Mouse (Mus musculus): ENCODE measurements at regions not wholly inside any gene's neighbourhood (a gene's known extent, or its start where the extent isn't known, plus 50 kb on each side); places are given as distances from the start of the nearest gene placed in this dataset.
A peak's percentile ranks its signal among the peaks of the same experiment; 100 is the strongest.
"Not testable (repeated sequence)": the region's sequence is repeated elsewhere in the genome, so short reads cannot be mapped to it uniquely, and the experiment has no call there.

DNA sequence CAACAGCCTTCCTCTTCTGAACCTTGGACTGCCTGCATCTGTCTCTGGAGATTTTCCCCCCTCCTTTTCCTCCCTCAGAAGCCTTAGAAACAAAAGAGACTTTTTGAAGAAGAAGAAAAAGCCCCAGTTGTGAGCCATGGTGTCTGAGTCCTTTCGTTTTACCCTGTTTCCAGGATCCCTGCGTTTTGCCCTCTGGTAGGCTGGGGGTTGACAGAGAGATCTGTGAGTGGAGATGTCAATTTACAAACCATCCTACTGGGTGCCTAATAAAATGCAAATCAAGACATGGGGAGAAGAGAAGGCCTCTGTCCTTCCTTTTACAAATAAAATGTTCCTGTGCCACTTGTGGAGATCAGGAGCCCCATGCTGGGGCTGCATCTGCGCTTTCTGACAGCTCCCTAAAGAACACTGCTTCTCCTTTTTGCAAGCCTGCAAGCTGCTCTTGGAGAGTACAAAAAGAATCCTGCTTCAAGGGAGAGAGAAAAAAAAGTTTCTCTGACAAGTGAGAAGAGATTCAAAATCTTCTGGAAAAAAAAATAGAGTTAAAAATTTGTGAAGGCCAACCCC, 421.4 kb downstream of the Tox3 start:
- H3K4me2 ChIP-seq (ENCODE audit: low read depth, low read length, severe bottlenecking) = peak overlapping the region; percentile 6; the same call in 1 of the 2 replicates
- H3K9ac ChIP-seq (ENCODE audit: low read length) = peak overlapping the region; percentile 27; the same call in 1 of the 2 replicates
- WGBS = 5% methylated on average over 3 of the region's 3 CpGs
- H3K27ac ChIP-seq (ENCODE audit: low read depth, low read length) = peak overlapping the region; percentile 62
- H3K27me3 ChIP-seq (ENCODE audit: control insufficient read depth, insufficient read depth, low read length) = no peaks in the 10 kb centered on the region
- no peak overlapping the region for H3K4me3 ChIP-seq (ENCODE audit: low read depth, low read length)
- no peaks in the 10 kb centered on the region for H3K9me3 ChIP-seq (ENCODE audit: control insufficient read depth, low read length)
- ATAC-seq (replicated peaks; ENCODE audit: low FRiP score) (no peak), DNase-seq (ENCODE audit: low spot score) (no peak)
- H3K4me1 ChIP-seq (replicated peaks; ENCODE audit: control insufficient read depth, insufficient read depth, low read length) = 0 out of 2 replicates have a peak, but pooled peaks cover 2% of the 10 kb centered on the region
- H3K36me3 ChIP-seq (ENCODE audit: control insufficient read depth, insufficient read depth, low read length) = no peaks in the 10 kb centered on the region

DNA sequence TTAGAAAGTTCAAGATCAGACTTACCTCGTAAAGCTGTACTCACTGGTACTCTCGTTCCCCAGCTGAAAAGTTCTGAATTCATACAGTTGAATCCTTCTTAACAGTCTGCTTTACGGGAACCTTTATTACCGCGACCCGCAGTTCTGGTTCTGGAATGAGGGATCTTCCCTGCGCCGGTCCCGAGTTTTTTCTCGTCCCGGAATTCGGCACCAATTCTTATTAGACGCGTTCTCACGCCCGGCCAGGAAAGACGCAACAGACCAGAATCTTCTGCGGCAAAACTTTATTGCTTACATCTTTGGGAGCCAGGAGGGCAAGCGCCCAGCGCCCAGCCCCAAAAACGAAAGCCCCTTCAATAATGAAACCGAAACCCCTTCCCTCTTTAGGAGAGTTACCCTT, 423.4 kb downstream of the Tox3 start:
- H3K9ac ChIP-seq (ENCODE audit: low read length); DNase-seq (ENCODE audit: low spot score); H3K4me3 ChIP-seq (ENCODE audit: low read depth, low read length); H3K36me3 ChIP-seq (ENCODE audit: control insufficient read depth, insufficient read depth, low read length); H3K27ac ChIP-seq (ENCODE audit: low read depth, low read length); H3K27me3 ChIP-seq (ENCODE audit: control insufficient read depth, insufficient read depth, low read length); H3K4me1 ChIP-seq (replicated peaks; ENCODE audit: control insufficient read depth, insufficient read depth, low read length); H3K9me3 ChIP-seq (ENCODE audit: control insufficient read depth, low read length); ATAC-seq (replicated peaks; ENCODE audit: low FRiP score); H3K4me2 ChIP-seq (ENCODE audit: low read depth, low read length, severe bottlenecking): not testable (repeated sequence)
- WGBS = 90% methylated on average over 10 of the region's 22 CpGs

DNA sequence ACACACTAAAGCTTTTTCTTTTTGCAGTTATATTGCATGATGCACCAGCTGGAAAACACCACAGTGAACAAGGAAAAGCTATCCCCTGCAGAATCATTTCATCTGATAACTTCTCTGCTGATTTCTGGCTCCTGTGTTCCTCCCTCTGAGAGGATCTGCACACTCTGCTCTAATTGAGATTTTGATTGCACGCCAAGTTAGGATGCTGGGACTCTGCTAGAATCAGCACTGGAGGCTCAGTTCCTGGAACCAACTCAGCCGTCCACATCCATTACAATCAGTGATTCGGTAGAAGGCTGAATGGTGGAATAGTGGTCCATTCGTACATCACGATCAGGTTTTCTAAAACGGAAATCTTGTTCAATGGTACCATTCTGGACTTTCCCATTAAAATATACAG, 434.1 kb downstream of the Tox3 start:
- Histone ChIP-seq H3K36me3 (ENCODE audit: control insufficient read depth, insufficient read depth, low read length) (no peaks in the 10 kb centered on the region), H3K4me3 (ENCODE audit: low read depth, low read length) (no peak overlapping the region), H3K4me1 (replicated peaks; ENCODE audit: control insufficient read depth, insufficient read depth, low read length) (no peaks in the 10 kb centered on the region), H3K4me2 (ENCODE audit: low read depth, low read length, severe bottlenecking) (no peak overlapping the region), H3K9me3 (ENCODE audit: control insufficient read depth, low read length) (no peaks in the 10 kb centered on the region), H3K9ac (ENCODE audit: low read length) (no peak overlapping the region), H3K27me3 (ENCODE audit: control insufficient read depth, insufficient read depth, low read length) (no peaks in the 10 kb centered on the region), H3K27ac (ENCODE audit: low read depth, low read length) (no peak overlapping the region)
- DNase-seq (ENCODE audit: low spot score) (no peak), ATAC-seq (replicated peaks; ENCODE audit: low FRiP score) (no peak)
- 96% methylated on average over 6 of the region's 6 CpGs for WGBS

DNA sequence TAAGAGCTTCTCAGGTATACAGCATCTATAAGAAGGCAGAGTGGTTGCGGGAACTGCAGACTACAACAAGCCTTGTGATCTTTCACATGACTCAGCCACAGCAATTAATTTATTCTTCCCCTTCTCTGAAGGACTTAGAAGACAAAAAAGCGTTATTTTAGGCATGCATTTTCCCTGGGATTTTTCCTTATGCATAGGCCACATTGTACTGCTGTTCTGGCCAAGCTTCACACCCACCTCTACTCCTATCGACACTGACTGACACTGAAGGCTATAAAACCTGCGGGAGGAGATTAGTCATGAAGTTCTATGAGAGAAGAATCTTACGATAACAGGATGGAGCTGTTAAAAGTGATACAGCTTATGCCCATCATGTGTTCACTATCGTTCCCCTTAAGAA, 441.9 kb downstream of the Tox3 start:
- Histone ChIP-seq H3K4me1 (replicated peaks; ENCODE audit: control insufficient read depth, insufficient read depth, low read length) (no peaks in the 10 kb centered on the region), H3K4me3 (ENCODE audit: low read depth, low read length) (no peak overlapping the region), H3K36me3 (ENCODE audit: control insufficient read depth, insufficient read depth, low read length) (no peaks in the 10 kb centered on the region), H3K9me3 (ENCODE audit: control insufficient read depth, low read length) (no peaks in the 10 kb centered on the region), H3K27ac (ENCODE audit: low read depth, low read length) (no peak overlapping the region), H3K27me3 (ENCODE audit: control insufficient read depth, insufficient read depth, low read length) (no peaks in the 10 kb centered on the region), H3K9ac (ENCODE audit: low read length) (no peak overlapping the region), H3K4me2 (ENCODE audit: low read depth, low read length, severe bottlenecking) (no peak overlapping the region)
- ATAC-seq (replicated peaks; ENCODE audit: low FRiP score) (no peak), DNase-seq (ENCODE audit: low spot score) (no peak)
- 86% methylated on average over 6 of the region's 6 CpGs for WGBS

DNA sequence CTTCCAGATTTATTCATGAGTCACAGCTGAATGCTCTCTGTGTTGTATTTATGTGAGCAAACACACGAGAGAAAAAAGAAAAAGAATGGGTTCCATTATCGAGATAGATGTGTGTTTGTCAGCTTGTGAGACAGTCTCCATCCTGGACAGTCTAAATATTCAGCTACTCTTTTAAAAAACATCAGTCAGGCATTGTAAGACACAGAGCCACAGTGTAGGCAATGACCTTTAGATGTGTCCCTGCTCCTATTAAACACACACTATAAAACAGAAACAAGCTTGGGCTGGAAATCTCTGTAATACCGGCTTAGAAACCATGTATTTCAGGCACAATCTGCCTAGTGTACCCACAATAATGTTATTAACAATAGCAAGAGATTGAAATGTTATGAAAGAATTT, 442.6 kb downstream of the Tox3 start:
- H3K9ac ChIP-seq (ENCODE audit: low read length) = no peak overlapping the region
- H3K36me3 ChIP-seq (ENCODE audit: control insufficient read depth, insufficient read depth, low read length) = no peaks in the 10 kb centered on the region
- no peak for DNase-seq (ENCODE audit: low spot score)
- WGBS = 70% methylated on average over 3 of the region's 3 CpGs
- H3K27me3 ChIP-seq (ENCODE audit: control insufficient read depth, insufficient read depth, low read length) = no peaks in the 10 kb centered on the region
- no peaks in the 10 kb centered on the region for H3K4me1 ChIP-seq (replicated peaks; ENCODE audit: control insufficient read depth, insufficient read depth, low read length)
- ATAC-seq (replicated peaks; ENCODE audit: low FRiP score) = no peak
- no peaks in the 10 kb centered on the region for H3K9me3 ChIP-seq (ENCODE audit: control insufficient read depth, low read length)
- H3K4me2 ChIP-seq (ENCODE audit: low read depth, low read length, severe bottlenecking) = no peak overlapping the region
- no peak overlapping the region for H3K4me3 ChIP-seq (ENCODE audit: low read depth, low read length)
- H3K27ac ChIP-seq (ENCODE audit: low read depth, low read length) = no peak overlapping the region

DNA sequence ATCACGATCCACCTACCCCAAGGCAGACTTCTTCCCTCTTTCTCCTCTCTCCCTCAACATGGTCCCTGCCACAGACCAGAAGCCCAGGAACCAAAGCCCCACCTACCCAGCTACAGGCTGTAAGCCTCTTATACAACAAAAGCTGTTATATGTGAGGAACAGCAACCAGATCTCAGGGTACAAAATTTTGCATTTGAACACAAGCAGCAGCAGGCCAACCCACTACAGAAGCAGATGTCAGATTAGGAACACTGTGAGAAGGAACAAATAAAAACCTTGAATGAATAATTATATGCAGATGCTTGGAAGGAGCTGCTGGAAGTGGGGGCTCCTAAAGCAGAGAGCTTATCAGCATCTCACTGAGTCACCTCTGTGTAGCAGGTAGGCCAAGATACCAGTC, 444.8 kb downstream of the Tox3 start:
- H3K27me3 ChIP-seq (ENCODE audit: control insufficient read depth, insufficient read depth, low read length) = no peaks in the 10 kb centered on the region
- H3K4me1 ChIP-seq (replicated peaks; ENCODE audit: control insufficient read depth, insufficient read depth, low read length) = no peaks in the 10 kb centered on the region
- no peaks in the 10 kb centered on the region for H3K36me3 ChIP-seq (ENCODE audit: control insufficient read depth, insufficient read depth, low read length)
- H3K4me2 ChIP-seq (ENCODE audit: low read depth, low read length, severe bottlenecking) = no peak overlapping the region
- no peaks in the 10 kb centered on the region for H3K9me3 ChIP-seq (ENCODE audit: control insufficient read depth, low read length)
- 69% methylated on average over 1 of the region's 1 CpGs for WGBS
- no peak overlapping the region for H3K9ac ChIP-seq (ENCODE audit: low read length)
- no peak overlapping the region for H3K4me3 ChIP-seq (ENCODE audit: low read depth, low read length)
- H3K27ac ChIP-seq (ENCODE audit: low read depth, low read length) = no peak overlapping the region
- ATAC-seq (replicated peaks; ENCODE audit: low FRiP score) = no peak
- no peak for DNase-seq (ENCODE audit: low spot score)

DNA sequence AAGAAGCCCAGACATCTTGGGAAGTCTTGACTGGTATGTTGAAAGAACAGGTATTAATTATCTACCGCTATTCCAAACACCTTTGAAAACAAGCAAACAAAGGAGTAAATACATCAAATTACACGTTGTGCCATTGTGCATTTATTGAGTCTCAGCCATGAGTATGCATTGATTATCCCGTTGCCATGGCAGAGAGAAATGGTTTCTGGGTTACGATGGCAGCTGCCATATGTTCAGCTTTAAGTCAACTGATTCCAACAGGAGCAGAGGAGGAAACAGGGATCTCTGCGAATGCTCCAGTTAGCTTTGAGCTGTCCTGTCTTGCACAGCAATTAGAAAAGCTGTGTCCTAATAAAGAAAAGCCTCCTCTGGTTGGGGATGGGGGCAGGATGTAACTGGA, 475.4 kb downstream of the Tox3 start:
- DNase-seq (ENCODE audit: low spot score) = no peak
- WGBS = 67% methylated on average over 5 of the region's 5 CpGs

DNA sequence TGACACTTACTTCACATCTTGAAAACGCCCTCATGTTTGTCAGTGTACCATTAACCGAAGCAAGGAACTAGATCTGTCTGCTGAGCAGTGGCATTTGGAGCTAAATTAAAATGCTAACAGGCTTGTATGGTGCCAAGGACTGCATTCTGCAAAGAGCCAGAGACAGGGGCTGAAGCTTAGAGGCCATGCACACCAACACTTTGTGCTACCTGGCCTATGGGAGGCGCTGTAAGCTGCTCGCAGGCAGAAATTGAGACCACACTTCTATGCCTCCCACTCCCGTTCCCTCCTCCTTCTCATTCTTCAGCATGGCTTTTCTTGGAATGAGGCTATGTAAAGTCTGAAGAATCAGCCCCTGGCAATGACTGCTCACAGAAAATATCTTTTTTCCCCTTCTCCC, 476.2 kb downstream of the Tox3 start:
- no peak for ATAC-seq (replicated peaks; ENCODE audit: low FRiP score)
- Histone ChIP-seq H3K27ac (ENCODE audit: low read depth, low read length) (no peak overlapping the region), H3K27me3 (ENCODE audit: control insufficient read depth, insufficient read depth, low read length) (no peaks in the 10 kb centered on the region), H3K4me2 (ENCODE audit: low read depth, low read length, severe bottlenecking) (no peak overlapping the region), H3K9ac (ENCODE audit: low read length) (no peak overlapping the region), H3K4me3 (ENCODE audit: low read depth, low read length) (no peak overlapping the region), H3K36me3 (ENCODE audit: control insufficient read depth, insufficient read depth, low read length) (no peaks in the 10 kb centered on the region), H3K4me1 (replicated peaks; ENCODE audit: control insufficient read depth, insufficient read depth, low read length) (no peaks in the 10 kb centered on the region), H3K9me3 (ENCODE audit: control insufficient read depth, low read length) (no peaks in the 10 kb centered on the region)
- no peak for DNase-seq (ENCODE audit: low spot score)
- 83% methylated on average over 5 of the region's 5 CpGs for WGBS

More for the DNA sequence above, 475.4 kb downstream of the Tox3 start:
- Histone ChIP-seq H3K9me3 (ENCODE audit: control insufficient read depth, low read length) (no peaks in the 10 kb centered on the region), H3K4me1 (replicated peaks; ENCODE audit: control insufficient read depth, insufficient read depth, low read length) (no peaks in the 10 kb centered on the region), H3K27ac (ENCODE audit: low read depth, low read length) (no peak overlapping the region), H3K4me2 (ENCODE audit: low read depth, low read length, severe bottlenecking) (no peak overlapping the region), H3K36me3 (ENCODE audit: control insufficient read depth, insufficient read depth, low read length) (no peaks in the 10 kb centered on the region), H3K27me3 (ENCODE audit: control insufficient read depth, insufficient read depth, low read length) (no peaks in the 10 kb centered on the region), H3K4me3 (ENCODE audit: low read depth, low read length) (no peak overlapping the region), H3K9ac (ENCODE audit: low read length) (no peak overlapping the region)
- ATAC-seq (replicated peaks; ENCODE audit: low FRiP score) = no peak

DNA sequence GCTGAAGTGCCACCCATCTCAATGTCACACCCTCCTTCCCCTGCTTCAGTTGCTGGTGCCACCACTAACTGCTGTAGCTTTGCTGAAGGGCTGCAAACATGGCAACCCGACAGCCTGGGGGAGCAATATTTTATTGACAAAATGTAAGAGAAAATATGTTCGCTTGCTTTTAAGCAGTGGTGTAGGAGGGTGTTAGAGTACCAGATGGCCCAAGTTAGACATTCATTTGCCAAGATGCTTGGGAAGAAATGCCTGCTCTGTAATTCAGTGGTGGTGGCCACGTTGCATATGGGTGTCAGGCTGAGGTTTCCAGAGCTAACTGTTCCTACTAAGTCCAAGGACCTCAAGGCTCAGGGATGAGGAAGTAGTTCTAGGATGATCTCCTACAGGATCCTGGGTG, 488.3 kb downstream of the Tox3 start:
- WGBS = 87% methylated on average over 3 of the region's 3 CpGs
- Histone ChIP-seq H3K27ac (ENCODE audit: low read depth, low read length) (no peak overlapping the region), H3K27me3 (ENCODE audit: control insufficient read depth, insufficient read depth, low read length) (no peaks in the 10 kb centered on the region), H3K9me3 (ENCODE audit: control insufficient read depth, low read length) (no peaks in the 10 kb centered on the region), H3K9ac (ENCODE audit: low read length) (no peak overlapping the region), H3K4me2 (ENCODE audit: low read depth, low read length, severe bottlenecking) (no peak overlapping the region), H3K36me3 (ENCODE audit: control insufficient read depth, insufficient read depth, low read length) (no peaks in the 10 kb centered on the region), H3K4me3 (ENCODE audit: low read depth, low read length) (no peak overlapping the region), H3K4me1 (replicated peaks; ENCODE audit: control insufficient read depth, insufficient read depth, low read length) (no peaks in the 10 kb centered on the region)
- ATAC-seq (replicated peaks; ENCODE audit: low FRiP score) (no peak), DNase-seq (ENCODE audit: low spot score) (no peak)
